Mouse (Mus musculus) right cerebral cortex, postnatal 36 days (tissue): ENCODE data around the gene Snrk.

Source experiments
- DNase-seq, 2 experiments: peaks; one replicate each; pipeline ENCODE4 v3.0.0; 2022; ENCODE audit warnings: low spot score in 2 of 2, mixed read lengths in 1 of 2

The Snrk gene

DNA sequence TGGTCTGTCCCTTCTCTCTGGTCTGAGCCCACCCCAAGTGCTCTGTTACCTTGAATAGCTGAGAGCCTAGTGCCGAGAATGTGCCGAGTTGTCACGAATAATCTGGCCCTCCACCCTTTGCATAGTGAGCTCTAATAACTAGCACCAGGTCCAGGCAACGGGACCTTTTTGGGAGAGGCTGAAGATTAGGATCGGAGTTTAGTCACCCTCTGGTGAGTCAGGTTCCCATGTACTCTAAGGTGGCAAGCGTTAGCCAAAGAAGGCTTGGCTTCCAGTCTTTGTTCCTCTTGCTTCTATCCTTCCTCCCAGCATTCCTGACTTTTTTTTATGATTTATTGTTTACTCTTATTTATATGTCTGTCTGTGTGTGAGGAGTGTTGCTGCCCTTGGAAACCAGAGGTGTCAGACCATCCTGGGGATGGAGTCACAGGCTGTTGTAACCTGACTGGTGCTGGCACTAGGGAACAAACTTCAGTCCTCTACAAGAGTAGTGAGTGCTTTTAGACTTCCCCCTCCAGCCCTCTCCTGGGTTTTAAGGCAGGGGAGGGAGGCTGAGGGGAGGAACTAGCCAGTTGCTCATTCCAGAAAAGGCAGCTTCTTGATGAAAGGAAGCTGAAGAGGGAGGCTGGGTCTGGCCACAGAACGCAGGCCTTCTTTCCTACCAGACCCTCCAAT lies 9.2 kb upstream of the Snrk start:
- DNase-seq: no peak

DNA sequence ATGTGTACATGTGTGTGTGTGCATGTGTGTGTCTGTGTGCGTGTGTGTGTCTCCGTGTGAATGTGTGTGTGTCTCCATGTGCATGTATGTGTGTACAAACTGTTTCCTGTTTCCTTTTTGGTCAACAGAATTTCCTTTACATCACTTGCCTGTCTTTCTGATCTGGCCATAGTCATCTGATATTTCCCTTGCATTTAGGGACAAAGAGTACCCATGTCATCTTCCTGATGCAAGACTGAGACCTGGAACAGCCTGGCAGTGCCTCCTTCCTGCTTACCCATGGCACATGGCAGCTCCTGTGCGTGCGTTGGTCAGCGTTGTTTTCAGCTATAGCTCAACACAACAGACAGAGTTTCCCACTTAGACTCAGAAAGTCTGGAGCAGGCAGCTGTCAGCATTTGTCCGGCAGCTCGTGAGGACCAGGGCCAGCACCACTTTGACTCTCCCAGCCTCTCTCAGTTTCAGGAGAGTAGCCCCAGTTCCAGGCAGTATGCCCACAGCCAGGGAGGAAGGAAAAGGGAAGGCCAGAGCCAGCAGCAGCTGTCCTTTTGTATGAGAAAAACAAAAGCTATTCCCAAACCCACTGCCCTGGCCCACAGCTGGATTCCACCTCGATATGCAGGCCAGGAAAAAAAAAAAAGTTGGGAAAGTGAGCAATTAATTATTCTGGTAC lies 7.4 kb upstream of the Snrk start:
- no peak for DNase-seq

DNA sequence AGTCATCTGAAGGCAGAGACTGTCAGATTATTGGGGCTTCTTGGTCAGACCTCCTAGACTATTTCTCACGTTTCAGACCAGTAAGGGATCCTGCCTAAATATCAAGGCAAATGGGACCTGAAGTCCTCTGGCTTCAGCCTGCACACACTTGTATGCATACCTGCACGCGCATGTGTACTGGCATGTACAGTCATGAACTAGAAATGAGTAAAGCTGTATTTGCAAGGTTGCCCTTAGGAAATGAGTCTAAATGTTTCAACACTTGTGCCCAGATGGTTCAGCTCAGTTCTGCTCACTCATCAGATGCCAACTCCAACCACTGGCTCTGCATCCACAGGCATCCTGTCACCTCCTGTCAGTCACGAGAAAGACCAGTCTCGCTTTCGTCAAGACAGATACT lies 6.6 kb upstream of the Snrk start:
- DNase-seq: no peak

DNA sequence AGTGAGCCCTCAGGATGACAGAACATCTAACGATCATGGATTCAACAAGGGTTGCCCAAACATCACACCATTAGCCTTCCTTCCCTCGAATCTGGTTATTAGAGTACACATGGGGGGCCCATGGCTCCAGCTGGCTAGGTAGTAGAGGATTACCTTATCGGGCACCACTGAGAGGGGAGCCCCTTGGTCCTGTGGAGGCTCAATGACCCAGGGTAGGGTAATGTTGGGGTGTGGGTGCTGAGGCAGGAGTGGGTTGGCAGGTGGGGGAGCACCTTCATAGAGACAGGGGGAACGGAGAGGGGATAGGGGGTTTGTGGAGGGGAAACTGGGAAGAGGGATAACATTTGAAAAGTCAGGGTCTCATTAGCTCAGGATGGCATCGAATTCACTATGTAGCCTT lies 6.1 kb upstream of the Snrk start:
- DNase-seq: no peak

DNA sequence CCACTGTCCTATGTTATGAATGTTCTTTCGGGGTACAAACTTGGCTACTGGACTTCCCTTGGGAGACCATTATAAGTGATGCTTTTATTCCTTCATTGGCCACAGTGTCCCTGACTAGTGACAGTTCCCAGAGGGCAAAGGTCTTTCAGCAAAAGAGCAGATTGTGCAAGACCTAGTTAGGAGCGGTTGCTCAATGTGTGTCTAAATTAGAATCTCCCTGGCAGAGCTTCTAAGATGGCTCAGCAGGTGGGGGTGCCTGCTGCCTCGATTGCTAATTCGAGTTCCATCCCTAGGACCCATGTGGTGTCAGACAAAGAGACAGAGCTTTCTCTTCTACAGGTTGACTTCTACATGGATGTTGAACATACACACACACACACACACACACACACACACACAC lies 1.5 kb upstream of the Snrk start:
- DNase-seq: no peak

DNA sequence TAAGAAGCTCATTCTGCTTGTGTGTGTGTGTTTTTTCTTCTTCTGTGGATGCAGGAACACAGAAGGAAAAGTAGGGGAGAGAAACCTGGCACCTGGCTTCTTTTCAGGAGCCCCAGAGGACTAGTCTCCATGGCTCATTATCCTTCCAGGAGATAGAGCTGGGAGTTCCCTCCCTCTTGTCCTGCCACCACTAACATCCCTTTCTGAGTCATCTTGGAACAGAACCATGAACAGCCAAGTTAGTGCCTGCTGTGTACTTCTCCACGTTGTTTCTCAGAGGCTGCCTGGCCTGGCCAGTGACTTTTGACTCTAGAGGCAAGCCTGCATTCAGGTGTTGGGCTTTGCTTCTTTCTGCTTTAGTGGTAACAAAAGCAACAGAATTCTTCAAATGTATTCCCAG lies 707 bp upstream of the Snrk start:
- DNase-seq: no peak

DNA sequence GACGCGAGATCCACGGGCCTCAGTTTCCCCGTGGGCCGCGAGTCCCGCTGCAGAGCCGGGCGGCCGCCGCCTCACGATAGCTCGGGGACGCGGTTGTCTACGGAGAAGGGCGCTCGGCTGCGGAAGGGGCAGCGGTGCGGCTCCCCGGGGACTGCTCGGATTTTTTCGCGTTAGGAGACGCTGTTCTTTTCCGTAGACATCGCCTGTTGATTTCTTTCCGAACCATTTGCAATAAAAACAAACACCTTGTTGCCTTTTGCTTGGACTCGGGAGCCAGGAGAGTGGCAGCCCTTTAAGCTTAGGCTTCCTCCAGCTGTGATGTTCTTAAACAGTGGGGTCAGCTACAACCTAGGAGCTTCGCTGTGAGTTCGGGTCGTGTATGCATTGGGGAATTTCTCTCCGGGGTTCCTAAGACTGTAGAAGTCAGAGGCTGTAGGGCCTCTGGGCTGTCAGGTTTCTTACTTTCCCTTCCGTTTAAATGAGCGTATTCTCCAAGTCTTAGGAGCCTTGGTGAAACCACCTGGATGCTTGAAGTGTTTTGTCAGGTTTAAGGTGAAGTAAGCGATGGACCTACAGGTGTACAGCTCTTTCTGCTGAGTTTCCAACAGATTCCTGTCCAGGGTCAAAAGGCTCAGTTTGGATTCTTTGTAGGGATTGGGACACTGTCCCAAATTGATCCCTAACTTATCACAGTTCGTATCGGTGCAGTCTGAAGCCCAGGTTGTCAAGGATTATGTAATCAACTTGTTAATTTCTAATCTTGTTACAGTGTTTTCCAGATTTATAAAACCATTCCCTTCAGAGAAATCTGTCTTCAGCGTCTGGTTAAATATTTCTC lies 845 bp downstream of the Snrk start:
- no peak for DNase-seq

DNA sequence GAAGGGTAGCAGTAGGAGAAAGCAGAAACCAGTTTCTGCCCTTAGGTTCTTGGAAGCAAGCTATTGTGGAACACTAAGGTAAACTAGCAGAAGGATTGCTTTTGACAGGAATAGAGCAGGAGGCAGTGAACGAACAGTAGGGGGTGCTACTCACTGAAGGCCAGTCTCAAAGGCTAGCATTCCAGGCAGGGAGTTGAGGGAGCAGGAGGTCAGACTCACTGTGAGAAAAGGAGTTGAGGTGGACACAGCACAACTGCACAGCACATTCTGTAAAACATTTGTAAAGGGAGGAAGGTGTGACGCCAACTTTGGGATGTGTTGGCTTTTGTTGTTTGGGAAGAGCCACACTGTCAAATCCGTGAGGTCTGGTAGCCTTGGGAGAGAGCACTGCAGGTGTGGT lies 3.0 kb downstream of the Snrk start:
- DNase-seq: no peak

DNA sequence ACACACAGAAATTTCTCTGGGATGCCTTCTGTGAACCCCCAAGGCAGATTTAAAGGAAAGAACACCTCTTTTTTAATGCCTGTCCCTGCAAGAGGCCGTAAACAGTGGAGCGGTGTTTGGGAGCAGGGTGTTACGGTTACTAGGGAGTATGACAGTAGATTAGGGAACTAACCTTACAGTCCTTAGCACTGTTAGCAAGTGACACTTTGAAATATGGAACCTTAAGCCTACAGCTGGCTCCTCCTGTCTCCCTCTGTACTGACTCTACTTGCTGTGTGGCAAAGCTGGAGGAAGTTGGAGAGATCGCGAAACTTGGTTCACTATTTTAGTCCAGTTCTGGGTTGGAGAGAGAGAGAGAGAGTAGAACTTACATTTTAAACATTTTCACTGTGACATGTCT lies 5.0 kb downstream of the Snrk start:
- DNase-seq: no peak

DNA sequence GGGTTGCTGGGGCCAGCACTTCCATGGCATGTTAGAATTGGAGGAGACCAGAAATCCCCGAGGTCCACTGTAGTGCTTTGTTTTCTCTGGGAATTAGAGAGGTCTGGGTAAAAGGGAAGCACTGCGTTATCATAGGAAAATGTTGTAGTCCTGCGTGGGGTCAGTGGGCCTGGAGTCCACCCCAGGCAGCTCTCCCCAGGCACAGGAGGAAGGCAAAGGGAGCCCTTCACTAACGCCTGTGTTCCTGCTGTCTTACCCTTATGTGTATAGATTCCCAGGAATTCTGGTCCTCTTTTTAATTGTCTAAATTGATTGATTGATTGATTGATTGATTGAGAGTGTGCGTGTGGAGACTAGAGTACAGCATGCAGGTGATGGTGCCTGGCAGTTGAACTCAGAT lies 6.1 kb downstream of the Snrk start:
- no peak for DNase-seq

DNA sequence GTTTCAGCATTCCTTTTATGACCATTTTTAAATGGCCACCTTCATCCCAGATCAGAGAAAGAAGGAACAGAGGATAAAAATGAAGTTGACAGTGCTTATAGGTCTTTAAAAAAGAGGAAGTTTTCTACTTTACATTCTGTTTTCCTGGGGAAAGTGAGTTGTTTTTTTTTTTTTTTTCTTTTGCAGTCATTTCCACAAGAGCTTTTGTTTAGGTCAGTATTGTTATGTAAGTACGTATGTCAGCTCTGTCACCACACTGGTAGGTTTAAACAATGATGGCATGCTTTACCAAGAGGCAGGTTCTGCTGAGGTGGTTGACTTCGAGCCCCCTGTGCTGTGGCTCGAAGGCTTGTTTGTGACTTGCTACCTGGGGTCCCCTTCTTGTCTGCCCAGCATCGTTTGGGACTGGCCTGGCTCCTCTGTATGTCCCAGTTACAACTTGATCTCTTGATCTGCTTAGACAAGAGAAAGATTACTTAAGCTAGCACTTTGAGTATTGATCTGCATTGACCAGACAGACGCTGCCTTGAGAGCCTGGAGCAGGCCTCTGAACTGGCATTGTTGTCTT lies 8.7 kb downstream of the Snrk start:
- DNase-seq: no peak

DNA sequence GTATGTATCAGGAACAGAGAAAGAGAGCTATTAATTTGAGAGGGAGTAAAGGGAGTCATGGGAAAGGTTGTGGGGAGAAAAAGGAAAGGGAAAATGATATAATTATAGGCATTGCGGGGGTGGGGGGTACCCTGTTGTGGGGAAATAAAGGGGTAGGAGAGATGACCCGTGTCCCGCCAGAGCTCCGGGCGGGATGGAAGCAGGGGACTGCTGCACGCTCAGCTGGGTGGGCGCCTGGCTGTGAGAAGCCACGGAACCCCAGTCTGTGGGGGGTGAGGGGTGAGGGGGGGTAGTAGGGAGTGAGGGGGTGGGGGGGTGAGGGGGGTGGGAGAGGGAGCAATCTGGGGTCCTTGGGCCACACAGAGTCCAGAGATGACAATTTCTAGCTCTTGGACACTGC lies 9.7 kb downstream of the Snrk start:
- no peak for DNase-seq

DNA sequence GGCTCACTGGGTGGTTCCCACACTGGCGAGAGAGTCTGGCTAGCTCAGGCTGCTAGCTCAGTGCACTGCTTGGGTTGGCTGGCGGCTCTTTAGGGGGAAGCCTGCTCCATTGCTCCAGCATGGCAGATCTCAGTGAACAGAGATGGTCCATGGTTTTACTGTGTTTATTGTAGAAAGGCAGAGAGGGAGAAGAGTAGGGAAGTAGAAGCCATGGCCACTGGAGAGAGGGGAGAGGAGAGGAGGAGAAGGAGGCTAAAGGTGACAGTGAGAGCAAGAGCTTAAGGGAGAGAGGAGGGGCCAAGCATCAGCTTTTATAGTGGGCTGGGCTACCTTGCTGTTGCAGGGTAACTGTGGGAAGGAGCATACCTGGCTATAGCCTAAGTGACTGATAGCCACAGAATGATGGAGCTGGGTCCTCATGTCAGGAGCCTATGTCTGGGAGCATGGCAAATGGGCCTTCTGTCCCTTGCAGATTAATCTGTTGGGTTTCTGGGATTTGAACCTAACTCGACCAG lies 10.3 kb downstream of the Snrk start:
- DNase-seq: no peak

DNA sequence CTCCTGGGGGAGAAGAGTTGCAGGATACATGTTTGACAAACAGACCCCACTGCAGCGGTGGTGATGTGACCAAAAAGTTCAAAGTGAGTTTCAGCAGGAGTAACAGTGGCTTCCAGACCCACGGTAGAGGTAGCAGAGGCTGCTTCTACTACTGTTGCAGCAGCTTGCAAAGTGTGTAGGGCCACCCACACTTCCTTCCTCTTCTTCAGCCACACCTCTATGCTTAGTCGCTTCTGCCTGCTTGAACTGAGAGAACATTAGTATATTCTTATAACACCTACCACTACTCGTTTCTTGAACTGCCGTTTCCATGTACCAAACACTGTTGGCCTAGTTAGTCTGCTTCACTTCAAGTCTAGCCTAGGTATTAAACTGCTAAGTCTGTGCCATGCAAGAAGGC lies 11.6 kb downstream of the Snrk start:
- DNase-seq: peak in 1 of 2 experiments; percentile 15

DNA sequence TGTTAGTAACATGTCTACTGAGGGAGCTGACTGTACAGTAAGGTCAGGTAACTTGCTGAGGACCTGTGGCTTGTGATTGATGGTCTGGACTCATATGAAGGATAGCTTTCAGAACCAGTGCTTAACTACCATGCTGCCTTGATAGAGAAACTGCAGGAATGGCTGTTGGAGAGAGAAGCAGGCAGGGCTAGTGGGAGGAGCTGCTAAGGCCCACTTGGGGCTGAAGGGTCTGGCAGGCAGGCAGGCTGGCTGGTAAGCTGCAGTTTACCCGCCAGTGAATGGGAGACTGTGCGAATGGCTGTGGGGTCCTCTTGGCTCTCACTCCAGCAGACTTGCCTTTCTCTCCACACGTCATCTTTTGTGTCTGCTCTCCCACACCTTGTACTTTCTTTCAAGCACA lies 13.6 kb downstream of the Snrk start:
- no peak for DNase-seq

DNA sequence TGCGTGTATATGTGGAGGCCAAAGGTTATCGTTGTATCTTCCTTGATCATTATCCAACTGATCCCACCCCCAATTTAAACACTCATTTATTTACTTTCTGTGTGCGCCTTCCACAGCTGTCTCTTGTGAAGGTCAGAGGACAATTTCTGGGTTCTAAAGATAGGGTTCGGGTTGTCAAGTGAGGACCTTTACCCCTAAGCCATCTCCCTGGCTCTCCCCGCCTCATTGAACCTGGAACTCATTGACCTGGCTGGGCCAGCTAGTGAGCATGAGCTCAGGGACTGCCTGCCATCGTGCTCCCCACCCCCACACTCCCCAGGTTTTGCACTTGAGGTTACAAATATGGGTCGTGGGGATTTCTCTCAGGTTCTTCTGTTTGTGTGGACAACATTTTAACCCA lies 15.1 kb downstream of the Snrk start:
- DNase-seq: no peak

DNA sequence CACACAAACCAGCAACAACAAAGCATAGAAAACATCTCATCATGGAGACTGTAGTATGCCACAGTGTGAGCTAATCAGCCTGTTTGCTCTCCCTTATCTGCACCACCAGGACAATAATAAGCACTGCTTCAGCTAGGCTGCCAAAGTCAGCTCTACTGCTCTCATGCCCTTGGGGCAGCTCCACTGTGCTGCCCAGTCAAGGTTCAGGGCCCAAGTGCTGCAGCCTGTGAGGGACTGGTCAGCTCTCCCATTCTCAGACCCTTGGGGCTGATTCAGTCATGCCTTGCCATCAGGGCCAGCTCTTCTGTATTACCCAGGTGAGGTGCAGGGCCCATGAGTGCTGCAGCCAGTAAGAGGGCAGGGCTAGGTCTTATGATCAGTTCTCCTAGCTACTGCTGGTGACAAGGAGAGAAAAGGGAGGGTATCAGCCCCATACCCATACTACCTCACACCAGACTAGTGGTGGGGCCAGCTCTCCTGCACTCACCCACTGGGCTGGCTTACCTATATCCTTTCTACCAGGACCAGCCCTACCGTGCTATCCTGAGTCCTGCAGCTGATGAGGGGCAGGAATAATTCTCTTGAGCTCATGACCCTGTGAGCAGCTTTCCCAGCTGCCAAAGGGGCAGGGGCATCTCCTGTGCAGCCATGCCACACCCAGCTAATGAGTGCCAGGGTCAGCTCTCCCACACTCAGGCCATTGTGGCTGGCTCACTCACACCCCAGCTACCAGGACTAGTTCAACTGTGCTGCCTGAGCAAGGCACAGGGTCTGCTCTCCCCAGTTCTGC lies 18.2 kb downstream of the Snrk start:
- DNase-seq: no peak

DNA sequence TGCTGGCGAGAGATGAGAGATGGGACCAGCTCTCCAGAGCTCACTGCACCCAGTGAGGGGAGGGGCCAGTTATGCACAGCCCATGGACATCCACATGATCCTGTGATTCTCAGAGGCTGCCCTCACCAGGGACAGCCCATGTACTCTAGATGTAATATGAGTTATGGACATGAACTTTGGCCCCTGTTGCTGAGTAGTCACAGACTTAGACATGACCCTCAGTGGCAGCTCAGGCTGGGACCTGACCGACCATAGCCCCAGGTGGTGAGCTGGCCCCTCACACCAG lies 18.8 kb downstream of the Snrk start:
- DNase-seq: no peak

DNA sequence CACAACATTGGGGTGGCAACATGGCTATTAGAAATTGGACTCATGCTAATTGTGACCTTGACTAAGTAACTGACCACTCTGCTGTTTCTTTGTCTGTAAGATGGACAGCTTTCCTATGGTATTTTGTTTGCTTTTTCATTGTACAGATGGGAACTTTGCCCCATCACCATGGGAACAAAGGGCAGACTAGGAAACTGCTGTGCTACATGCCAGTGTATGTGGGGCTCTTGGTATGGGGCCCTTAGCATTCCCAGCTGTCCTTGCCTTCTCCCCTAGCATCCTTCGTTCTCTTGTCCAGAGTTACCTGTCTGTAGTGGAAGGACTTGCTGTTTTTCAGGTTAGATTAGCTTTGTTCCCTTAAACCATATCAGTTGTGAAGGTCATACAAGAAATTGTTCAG lies 20.9 kb downstream of the Snrk start:
- DNase-seq: no peak

DNA sequence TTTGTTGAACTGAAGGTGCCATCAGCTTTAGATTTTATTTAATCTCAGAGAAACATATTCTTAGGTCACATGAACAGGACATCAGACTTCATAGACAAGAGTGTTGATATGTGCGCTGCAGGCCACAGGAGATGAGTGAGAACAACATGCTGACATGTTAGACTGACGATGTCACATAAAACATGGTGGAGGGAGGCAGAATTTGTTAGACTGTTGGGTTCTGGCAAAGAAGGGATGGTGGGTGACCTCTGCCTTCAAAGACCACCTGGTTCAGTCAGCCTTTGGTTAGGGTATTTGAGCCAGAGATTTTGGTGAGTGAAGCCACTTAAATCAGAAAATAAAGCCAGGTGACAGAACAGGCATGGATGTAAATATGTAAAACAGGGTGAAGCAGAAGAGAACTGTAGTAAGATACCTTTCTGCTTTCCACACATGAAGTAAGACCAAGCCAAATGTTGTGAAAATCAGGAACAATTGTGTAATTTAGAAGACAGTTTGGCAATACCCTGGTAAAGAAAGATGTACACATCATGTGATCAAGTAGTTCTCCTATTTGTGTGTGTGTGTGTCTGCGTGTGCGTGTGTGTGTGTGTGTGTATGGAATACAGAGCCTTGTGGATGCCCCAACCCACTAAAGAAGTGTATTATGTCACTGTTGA lies 21.4 kb downstream of the Snrk start:
- no peak for DNase-seq

DNA sequence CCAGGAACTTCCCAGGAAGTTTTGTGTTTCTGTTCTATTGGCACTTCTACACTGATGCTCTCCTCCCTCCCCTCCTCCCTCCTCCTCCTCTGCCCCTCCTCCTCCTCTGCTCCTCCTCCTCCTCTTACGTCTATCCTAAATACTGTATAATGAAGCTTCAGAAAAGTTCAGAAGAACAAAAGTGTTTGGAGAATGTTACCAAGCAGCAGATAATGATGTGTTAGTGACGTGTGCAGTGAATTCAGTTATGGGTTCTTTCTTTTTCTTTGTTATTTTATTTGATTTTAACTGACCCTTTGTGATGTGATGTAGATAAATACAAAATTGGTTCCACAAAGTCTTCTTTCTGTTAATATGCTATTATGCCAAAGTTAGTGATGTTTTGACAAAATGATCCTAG lies 22.2 kb downstream of the Snrk start:
- no peak for DNase-seq
